Mouse (Mus musculus) ES-Bruce4 (cell line): ENCODE measurements around the gene Filip1l.

Experiments
- CTCF ChIP-seq: IDR thresholded peaks from one replicate; pipeline ENCODE4 v1.8.1; 2011; ENCODE audit warnings: low read depth, low read length
- EP300 ChIP-seq: IDR thresholded peaks from 2 replicates; pipeline ENCODE4 v1.6.1; 2011; ENCODE audit warnings: low read depth, low read length; ENCODE audit not compliant: insufficient read depth
- POLR2A ChIP-seq: IDR thresholded peaks from one replicate; pipeline ENCODE4 v1.8.1; 2011; ENCODE audit warnings: low read length; ENCODE audit not compliant: insufficient read depth

DNA sequence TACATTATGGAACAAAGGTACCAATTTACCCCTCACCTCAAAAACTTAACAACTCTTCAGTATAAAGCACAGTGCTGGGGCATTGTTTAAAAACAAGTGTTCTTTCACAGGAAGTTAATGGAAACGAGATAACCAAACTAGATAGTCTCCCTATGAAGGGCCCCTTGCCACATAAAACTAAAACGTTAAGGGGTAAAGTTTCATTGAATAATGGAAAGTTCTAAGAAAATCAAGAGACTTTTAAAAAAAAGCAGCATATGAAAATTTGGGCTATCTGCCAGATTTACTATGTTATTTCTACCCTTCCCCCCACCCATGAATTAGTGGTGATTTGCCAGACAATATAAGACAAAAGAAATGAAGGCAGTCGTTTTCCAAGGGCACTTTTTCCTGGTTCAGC is 232.3 kb downstream of the Filip1l start:
- TF ChIP-seq POLR2A = no peak
- TF ChIP-seq CTCF = no peak
- TF ChIP-seq EP300 = no peak
